Mouse (Mus musculus) G1E (cell line): ENCODE results near the gene Gpr152. TPM values are rescaled to one million over a fixed set of nuclear protein-coding genes. Genes with fewer than 3 reads are reported as not detected.
A peak's percentile ranks its signal among the peaks of the same experiment; 100 is the strongest.

ENCODE experiments used
- ATAC-seq: 2 replicates; pipeline ENCODE4 v1.8.0; 2016; ENCODE audit warnings: mild to moderate bottlenecking; ENCODE audit not compliant: insufficient number of reproducible peaks, poor library complexity, low FRiP score, severe bottlenecking; ENCODE audit errors: extremely low read depth
- DNase-seq: peaks from one replicate; pipeline ENCODE4 v3.0.0; 2012; ENCODE audit warnings: low spot score
- H3K27me3 ChIP-seq: 2 replicates; pipeline ENCODE4 v1.6.1; 2012; ENCODE audit warnings: mild to moderate bottlenecking, low read length, inconsistent platforms; ENCODE audit not compliant: insufficient read depth
- H3K36me3 ChIP-seq: replicated peaks from 2 replicates; pipeline ENCODE3; 2012; ENCODE audit warnings: mild to moderate bottlenecking, inconsistent platforms
- H3K4me1 ChIP-seq: 2 replicates; pipeline ENCODE4 v1.6.1; 2012; ENCODE audit warnings: low read depth, low read length, inconsistent platforms, mixed read lengths; ENCODE audit not compliant: insufficient read depth
- H3K4me3 ChIP-seq: 2 replicates; pipeline ENCODE4 v1.5.1; 2012; ENCODE audit warnings: low read depth, mild to moderate bottlenecking, inconsistent platforms, low read length, moderate library complexity, mixed read lengths
- H3K9me3 ChIP-seq: replicated peaks from 2 replicates; pipeline ENCODE4 v1.6.1; 2012; ENCODE audit warnings: inconsistent platforms
- CTCF ChIP-seq: IDR thresholded peaks from 2 replicates; pipeline ENCODE4 v1.5.1; 2012; ENCODE audit warnings: low read depth, low read length, inconsistent platforms, mixed read lengths
- GATA1 ChIP-seq: IDR thresholded peaks from 2 replicates; pipeline ENCODE4 v1.6.1; 2012; ENCODE audit warnings: borderline replicate concordance, low read length, inconsistent platforms, mixed read lengths
- GATA2 ChIP-seq: IDR thresholded peaks from 2 replicates; pipeline ENCODE4 v1.6.1; 2012; ENCODE audit warnings: low read depth, low read length, inconsistent platforms, borderline replicate concordance
- POLR2AphosphoS5 ChIP-seq: IDR thresholded peaks from 2 replicates; pipeline ENCODE4 v1.6.1; 2012; ENCODE audit warnings: low read depth, low read length, inconsistent platforms; ENCODE audit not compliant: insufficient replicate concordance
- TAL1 ChIP-seq: conservative IDR thresholded peaks from 2 replicates; pipeline ENCODE4 v1.6.1; 2012; ENCODE audit warnings: low read depth, low read length, inconsistent platforms, mixed read lengths
- polyA plus RNA-seq: library from polyadenylated mRNA; stranded (reverse); fragments of >175 nt; gene quantifications from 2 replicates; pipeline ENCODE4 v1.2.3, GENCODE M21; 2012
- total RNA-seq, 2 experiments: library from RNA; stranded (forward) in 1 of 2; stranded (reverse) in 1 of 2; fragments of 200-1000 nt in 1 of 2; fragments of >200 nt in 1 of 2; fragmentation: Nextera tagmentation in 1 of 2; gene quantifications; 2 replicates each; pipeline ENCODE4 v1.2.3; 2014 to 2017

Gpr152 gene
- total and polyA plus RNA-seq, 3 experiments: 0.11 TPM; not detected in 2

- DNase-seq (peak; percentile 46), ATAC-seq (no peak)
- H3K4me1 ChIP-seq: peaks cover 56% of the 10 kb centered on the region
- peak overlapping the region; percentile 85 for H3K4me3 ChIP-seq
- no peaks in the 10 kb centered on the region; the same call in 1 of the 2 replicates for H3K27me3 ChIP-seq
- TF ChIP-seq CTCF: no peak
- TF ChIP-seq TAL1: no peak
- no peak for TF ChIP-seq GATA2
- TF ChIP-seq GATA1: no peak
- TF ChIP-seq POLR2AphosphoS5: no peak
- H3K36me3 ChIP-seq: peaks cover 63% of the 10 kb centered on the region
- no peaks in the 10 kb centered on the region for H3K9me3 ChIP-seq
Observed at GRCm38 (mm10) chr19:4100718-4101261, 38.8 kb upstream of the Gpr152 start.

GRCm38 (mm10) chr19:4101466-4101865 lies 38.1 kb upstream of the Gpr152 start:
- no peaks in the 10 kb centered on the region for H3K9me3 ChIP-seq
- H3K4me3 ChIP-seq: no peak overlapping the region; the same call in 1 of the 2 replicates
- peaks cover 51% of the 10 kb centered on the region for H3K4me1 ChIP-seq
- TF ChIP-seq CTCF: no peak
- no peak for TF ChIP-seq GATA2
- TF ChIP-seq TAL1: no peak
- no peak for TF ChIP-seq POLR2AphosphoS5
- no peak for TF ChIP-seq GATA1
- peaks cover 67% of the 10 kb centered on the region for H3K36me3 ChIP-seq
- ATAC-seq (no peak), DNase-seq (no peak)
- no peaks in the 10 kb centered on the region; the same call in 1 of the 2 replicates for H3K27me3 ChIP-seq

- DNase-seq (no peak), ATAC-seq (no peak)
- peaks cover 47% of the 10 kb centered on the region for H3K4me1 ChIP-seq
- peaks cover 73% of the 10 kb centered on the region for H3K36me3 ChIP-seq
- no peak overlapping the region for H3K4me3 ChIP-seq
- TF ChIP-seq GATA1 (no peak), TAL1 (no peak), POLR2AphosphoS5 (no peak), CTCF (no peak), GATA2 (no peak)
- no peaks in the 10 kb centered on the region; the same call in 1 of the 2 replicates for H3K27me3 ChIP-seq
- no peaks in the 10 kb centered on the region for H3K9me3 ChIP-seq
Observed at GRCm38 (mm10) chr19:4102049-4102448, 37.5 kb upstream of the Gpr152 start.

GRCm38 (mm10) chr19:4102626-4103025 lies 37.0 kb upstream of the Gpr152 start:
- TF ChIP-seq POLR2AphosphoS5 (no peak), GATA2 (no peak), GATA1 (no peak), TAL1 (no peak), CTCF (no peak)
- no peaks in the 10 kb centered on the region for H3K9me3 ChIP-seq
- DNase-seq: no peak
- no peaks in the 10 kb centered on the region; the same call in 1 of the 2 replicates for H3K27me3 ChIP-seq
- H3K36me3 ChIP-seq: peaks cover 78% of the 10 kb centered on the region
- ATAC-seq: no peak
- no peak overlapping the region for H3K4me3 ChIP-seq
- peaks cover 43% of the 10 kb centered on the region for H3K4me1 ChIP-seq

DNA sequence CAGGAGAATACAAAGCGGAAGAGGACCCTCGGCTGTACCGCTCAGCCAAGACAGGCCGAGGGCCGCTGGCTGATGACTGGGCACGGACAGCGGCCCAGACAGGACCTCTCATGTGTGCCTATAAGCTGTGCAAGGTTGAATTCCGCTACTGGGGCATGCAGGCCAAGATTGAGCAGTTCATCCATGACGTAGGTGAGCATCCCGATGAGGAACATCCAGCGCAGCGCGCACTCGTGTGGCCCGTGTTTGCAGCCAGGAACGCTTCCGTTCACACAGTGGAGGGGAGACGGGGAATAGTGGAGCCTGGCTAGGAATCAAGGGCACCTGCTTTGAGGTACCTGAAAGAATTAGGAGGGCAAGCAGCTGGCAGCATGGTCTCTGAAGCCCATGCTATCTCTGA lies 36.3 kb upstream of the Gpr152 start:
- Histone ChIP-seq H3K9me3 (no peaks in the 10 kb centered on the region), H3K36me3 (peaks cover 78% of the 10 kb centered on the region), H3K4me1 (peaks cover 37% of the 10 kb centered on the region), H3K27me3 (no peaks in the 10 kb centered on the region; the same call in 1 of the 2 replicates), H3K4me3 (no peak overlapping the region)
- no peak for DNase-seq
- ATAC-seq: no peak
- no peak for TF ChIP-seq TAL1
- TF ChIP-seq GATA1: no peak
- no peak for TF ChIP-seq CTCF
- no peak for TF ChIP-seq GATA2
- TF ChIP-seq POLR2AphosphoS5: no peak

- TF ChIP-seq POLR2AphosphoS5 (no peak), CTCF (no peak), GATA2 (no peak), TAL1 (no peak), GATA1 (no peak)
- Histone ChIP-seq H3K36me3 (peaks cover 78% of the 10 kb centered on the region), H3K4me1 (peaks cover 32% of the 10 kb centered on the region), H3K27me3 (no peaks in the 10 kb centered on the region; the same call in 1 of the 2 replicates), H3K9me3 (no peaks in the 10 kb centered on the region), H3K4me3 (no peak overlapping the region)
- ATAC-seq (no peak), DNase-seq (no peak)
Observed at GRCm38 (mm10) chr19:4103792-4104191, 35.8 kb upstream of the Gpr152 start.
